Mouse (Mus musculus) G1E (cell line): Measurements from ENCODE around the gene Klhdc3. TPM values are rescaled to one million over a fixed set of nuclear protein-coding genes. Genes with fewer than 3 reads are reported as not detected.

Source experiments
- ATAC-seq: 2 replicates; pipeline ENCODE4 v1.8.0; 2016; ENCODE audit warnings: mild to moderate bottlenecking; ENCODE audit not compliant: insufficient number of reproducible peaks, poor library complexity, low FRiP score, severe bottlenecking; ENCODE audit errors: extremely low read depth
- DNase-seq: peaks from one replicate; pipeline ENCODE4 v3.0.0; 2012; ENCODE audit warnings: low spot score
- H3K27me3 ChIP-seq: 2 replicates; pipeline ENCODE4 v1.6.1; 2012; ENCODE audit warnings: mild to moderate bottlenecking, low read length, inconsistent platforms; ENCODE audit not compliant: insufficient read depth
- H3K36me3 ChIP-seq: replicated peaks from 2 replicates; pipeline ENCODE3; 2012; ENCODE audit warnings: mild to moderate bottlenecking, inconsistent platforms
- H3K4me1 ChIP-seq: 2 replicates; pipeline ENCODE4 v1.6.1; 2012; ENCODE audit warnings: low read depth, low read length, inconsistent platforms, mixed read lengths; ENCODE audit not compliant: insufficient read depth
- H3K4me3 ChIP-seq: 2 replicates; pipeline ENCODE4 v1.5.1; 2012; ENCODE audit warnings: low read depth, mild to moderate bottlenecking, inconsistent platforms, low read length, moderate library complexity, mixed read lengths
- H3K9me3 ChIP-seq: replicated peaks from 2 replicates; pipeline ENCODE4 v1.6.1; 2012; ENCODE audit warnings: inconsistent platforms
- CTCF ChIP-seq: IDR thresholded peaks from 2 replicates; pipeline ENCODE4 v1.5.1; 2012; ENCODE audit warnings: low read depth, low read length, inconsistent platforms, mixed read lengths
- GATA1 ChIP-seq: IDR thresholded peaks from 2 replicates; pipeline ENCODE4 v1.6.1; 2012; ENCODE audit warnings: borderline replicate concordance, low read length, inconsistent platforms, mixed read lengths
- GATA2 ChIP-seq: IDR thresholded peaks from 2 replicates; pipeline ENCODE4 v1.6.1; 2012; ENCODE audit warnings: low read depth, low read length, inconsistent platforms, borderline replicate concordance
- POLR2AphosphoS5 ChIP-seq: IDR thresholded peaks from 2 replicates; pipeline ENCODE4 v1.6.1; 2012; ENCODE audit warnings: low read depth, low read length, inconsistent platforms; ENCODE audit not compliant: insufficient replicate concordance
- TAL1 ChIP-seq: conservative IDR thresholded peaks from 2 replicates; pipeline ENCODE4 v1.6.1; 2012; ENCODE audit warnings: low read depth, low read length, inconsistent platforms, mixed read lengths
- polyA plus RNA-seq: library from polyadenylated mRNA; stranded (reverse); fragments of >175 nt; gene quantifications from 2 replicates; pipeline ENCODE4 v1.2.3, GENCODE M21; 2012
- total RNA-seq, 2 experiments: library from RNA; stranded (forward) in 1 of 2; stranded (reverse) in 1 of 2; fragments of 200-1000 nt in 1 of 2; fragments of >200 nt in 1 of 2; fragmentation: Nextera tagmentation in 1 of 2; gene quantifications; 2 replicates each; pipeline ENCODE4 v1.2.3; 2014 to 2017

Gene Klhdc3
- total and polyA plus RNA-seq, 3 experiments: 26.0 to 221 (median 70.1) TPM

GRCm38 (mm10) chr17:46711612-46712271 lies 31.0 kb upstream of the Klhdc3 start:
- Histone ChIP-seq H3K27me3 (no peaks in the 10 kb centered on the region), H3K4me3 (peak overlapping the region; percentile 96), H3K9me3 (0 out of 2 replicates have a peak, but pooled peaks cover 1% of the 10 kb centered on the region), H3K36me3 (peaks cover 36% of the 10 kb centered on the region), H3K4me1 (peaks cover 39% of the 10 kb centered on the region)
- no peak for TF ChIP-seq POLR2AphosphoS5
- TF ChIP-seq CTCF: no peak
- TF ChIP-seq GATA1: no peak
- no peak for TF ChIP-seq GATA2
- TF ChIP-seq TAL1: no peak
- ATAC-seq (no peak), DNase-seq (peak; percentile 38)

- Histone ChIP-seq H3K4me3 (peak within 1 kb of the TSS; percentile 96), H3K4me1 (peaks cover 43% of the 10 kb centered on the region), H3K36me3 (peaks cover 29% of the 10 kb centered on the region), H3K9me3 (0 out of 2 replicates have a peak, but pooled peaks cover 1% of the 10 kb centered on the region), H3K27me3 (peaks cover 2% of the 10 kb centered on the region; the same call in 1 of the 2 replicates)
- DNase-seq (peak; percentile 95), ATAC-seq (peak; percentile 86)
- no peak for TF ChIP-seq CTCF
- no peak for TF ChIP-seq TAL1
- TF ChIP-seq GATA1: no peak
- TF ChIP-seq POLR2AphosphoS5: no peak
- no peak for TF ChIP-seq GATA2
Observed at GRCm38 (mm10) chr17:46710959-46711597, 30.4 kb upstream of the Klhdc3 start, which contains the start of gene Pex6. Pex6 (plus strand) TSS chr17:46711463.

- Histone ChIP-seq H3K4me1 (peaks cover 47% of the 10 kb centered on the region), H3K9me3 (0 out of 2 replicates have a peak, but pooled peaks cover 1% of the 10 kb centered on the region), H3K36me3 (peaks cover 19% of the 10 kb centered on the region), H3K27me3 (peaks cover 2% of the 10 kb centered on the region; the same call in 1 of the 2 replicates), H3K4me3 (no peak overlapping the region)
- DNase-seq (no peak), ATAC-seq (no peak)
- TF ChIP-seq TAL1: no peak
- no peak for TF ChIP-seq GATA1
- TF ChIP-seq POLR2AphosphoS5: no peak
- TF ChIP-seq GATA2: no peak
- TF ChIP-seq CTCF: no peak
Observed at GRCm38 (mm10) chr17:46706375-46707089, 25.8 kb upstream of the Klhdc3 start.

DNA sequence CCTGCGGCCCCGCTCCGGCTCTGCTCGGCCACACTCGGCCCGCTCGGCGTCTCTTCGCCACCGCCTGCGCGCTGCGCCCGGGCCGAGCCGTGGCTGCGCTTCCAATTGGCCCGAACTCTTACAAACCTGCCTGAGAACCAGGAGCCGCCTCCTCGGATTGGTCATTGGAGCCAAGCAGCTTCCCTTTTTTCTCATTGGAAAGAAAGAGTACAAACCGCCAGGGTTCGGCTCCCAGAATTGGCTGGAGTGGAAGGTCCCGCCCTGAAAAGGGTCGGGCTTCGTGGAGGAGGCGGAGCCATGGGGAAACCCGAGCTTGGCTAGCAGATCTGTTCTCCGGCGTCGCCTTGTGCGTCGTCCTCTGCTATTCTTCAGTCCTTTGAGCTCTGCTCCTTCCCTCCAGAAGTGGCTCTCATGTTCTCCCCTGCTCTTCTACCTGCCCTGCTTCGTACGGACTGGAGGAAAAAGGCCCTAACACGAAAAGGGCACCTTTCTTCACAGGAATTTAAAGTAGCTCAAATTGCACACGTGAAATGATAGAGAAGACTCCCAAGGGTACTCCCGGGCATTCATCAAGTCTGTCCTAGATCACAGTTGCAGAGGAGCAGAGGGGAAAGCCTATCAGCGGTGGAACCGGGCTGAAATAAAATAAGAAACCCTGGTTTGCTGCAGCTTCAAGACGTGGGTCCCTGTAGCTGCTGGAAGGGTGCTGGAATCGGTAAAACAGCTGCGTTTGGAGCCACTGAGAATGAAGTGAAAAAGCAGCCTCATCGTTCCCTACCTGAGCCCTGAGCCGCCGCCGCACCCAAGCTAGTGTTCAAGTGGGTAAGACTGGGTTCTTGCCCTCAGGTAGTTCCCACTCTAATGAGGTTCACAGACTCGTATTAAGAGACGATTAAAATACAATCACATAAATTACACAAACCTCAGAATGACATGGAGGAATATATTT lies 24.4 kb upstream of the Klhdc3 start, which contains the start of gene Ppp2r5d:
Ppp2r5d (minus strand) TSS at position 225 of the 949 bp plus-strand sequence.
- peaks cover 33% of the 10 kb centered on the region for H3K36me3 ChIP-seq
- H3K4me3 ChIP-seq: peak within 1 kb of the TSS; percentile 88
- 0 out of 2 replicates have a peak, but pooled peaks cover 1% of the 10 kb centered on the region for H3K9me3 ChIP-seq
- TF ChIP-seq GATA1 (no peak), CTCF (no peak), GATA2 (no peak), POLR2AphosphoS5 (no peak), TAL1 (no peak)
- ATAC-seq: peak; percentile 98
- DNase-seq: peak; percentile 97
- H3K27me3 ChIP-seq: peaks cover 2% of the 10 kb centered on the region; the same call in 1 of the 2 replicates
- H3K4me1 ChIP-seq: peaks cover 51% of the 10 kb centered on the region

- Histone ChIP-seq H3K4me1 (peaks cover 58% of the 10 kb centered on the region), H3K36me3 (peaks cover 42% of the 10 kb centered on the region), H3K27me3 (peaks cover 2% of the 10 kb centered on the region; the same call in 1 of the 2 replicates), H3K4me3 (peak overlapping the region; percentile 88), H3K9me3 (0 out of 2 replicates have a peak, but pooled peaks cover 1% of the 10 kb centered on the region)
- DNase-seq (peak; percentile 29), ATAC-seq (no peak)
- no peak for TF ChIP-seq GATA1
- TF ChIP-seq CTCF: no peak
- no peak for TF ChIP-seq TAL1
- no peak for TF ChIP-seq POLR2AphosphoS5
- no peak for TF ChIP-seq GATA2
Observed at GRCm38 (mm10) chr17:46703971-46704886, 23.5 kb upstream of the Klhdc3 start.
